Mouse (Mus musculus) brain, adult 10 weeks (tissue): ENCODE results near the gene Hrh3. TPM values are rescaled to one million over a fixed set of nuclear protein-coding genes. Genes with fewer than 3 reads are reported as not detected.

Experiments
- polyA plus RNA-seq: library from polyadenylated mRNA; stranded (reverse); fragments of 350-450 nt; fragmentation: Illumina TruSeq; extraction: RNeasy Lipid Tissue Mini Kit (QIAGEN cat#74804); gene quantifications from one replicate; pipeline ENCODE4 v1.2.3, GENCODE M21; 2015; ENCODE audit warnings: low read depth, low replicate concordance

Gene Hrh3
- polyA plus RNA-seq = 70.5 TPM

GRCm38 (mm10) chr2:180103978-180104658 lies at the start of gene Hrh3:
Hrh3 (minus strand) TSS chr2:180104488.

GRCm38 (mm10) chr2:180118661-180119438 lies 14.6 kb upstream of the Hrh3 start, which contains the start of gene Osbpl2:
Osbpl2 (plus strand) TSS chr2:180119306.

GRCm38 (mm10) chr2:180070481-180071453 lies 33.5 kb downstream of the Hrh3 start, which contains the start of gene Mtg2:
Mtg2 (plus strand) TSS chr2:180070588.

Other genes starting within 250 kb of the Hrh3 start
- 13.3 TPM for gene Taf4, start 127.8 kb downstream of the Hrh3 start, polyA plus RNA-seq
- 84.5 TPM for gene Lsm14b, start 79.5 kb downstream of the Hrh3 start, polyA plus RNA-seq
- 269 TPM for gene Psma7, start 62.1 kb downstream of the Hrh3 start, polyA plus RNA-seq
- gene Ss18l1, start 62.0 kb downstream of the Hrh3 start, polyA plus RNA-seq = 30.5 TPM
- gene Mtg2, start 33.9 kb downstream of the Hrh3 start, polyA plus RNA-seq = 18.5 TPM
- 56.1 TPM for gene Osbpl2, start 14.8 kb upstream of the Hrh3 start, polyA plus RNA-seq
- 92.4 TPM for gene Adrm1, start 67.0 kb upstream of the Hrh3 start, polyA plus RNA-seq
- 5.9 TPM for gene Lama5, start 121.4 kb upstream of the Hrh3 start, polyA plus RNA-seq
- gene Rps21, start 152.9 kb upstream of the Hrh3 start, polyA plus RNA-seq = 1,750 TPM
- 27.5 TPM for gene Cables2, start 169.0 kb upstream of the Hrh3 start, polyA plus RNA-seq
- not detected for gene Rbbp8nl, start 185.4 kb upstream of the Hrh3 start, polyA plus RNA-seq
- not detected for gene Gata5, start 230.2 kb upstream of the Hrh3 start, polyA plus RNA-seq